Mouse (Mus musculus): ENCODE measurements at regions not wholly inside any gene's neighbourhood (a gene's known extent, or its start where the extent isn't known, plus 50 kb on each side); places are given as distances from the start of the nearest gene placed in this dataset.
A peak's percentile ranks its signal among the peaks of the same experiment; 100 is the strongest.

- intact Hi-C loops (cut with DNase I), result no loop called here
- DNase-seq, result no peak
Measured at GRCm38 (mm10) chr2:173993431-173993955, 82.6 kb upstream of the Stx16 start.

- DNase-seq, result no peak
- intact Hi-C loops (cut with DNase I), result no loop called here
Measured at GRCm38 (mm10) chr2:173994301-173995073, 81.6 kb upstream of the Stx16 start.

GRCm38 (mm10) chr2:174004666-174005065, 71.4 kb upstream of the Stx16 start:
- no peak for DNase-seq
- intact Hi-C loops (cut with DNase I), result no loop called here

GRCm38 (mm10) chr2:174007976-174008349, 68.1 kb upstream of the Stx16 start:
- DNase-seq, result no peak
- intact Hi-C loops (cut with DNase I), result no loop called here

- DNase-seq, result no peak
- intact Hi-C loops (cut with DNase I), result no loop called here
Measured at GRCm38 (mm10) chr2:174008350-174009218, 67.5 kb upstream of the Stx16 start.

GRCm38 (mm10) chr2:174010038-174010437, 66.1 kb upstream of the Stx16 start:
- intact Hi-C loops (cut with DNase I), result no loop called here
- no peak for DNase-seq

GRCm38 (mm10) chr2:174011399-174011798, 64.7 kb upstream of the Stx16 start:
- DNase-seq, result no peak

GRCm38 (mm10) chr2:174014361-174014760, 61.7 kb upstream of the Stx16 start:
- DNase-seq, result no peak
- intact Hi-C loops (cut with DNase I), result no loop called here

More at GRCm38 (mm10) chr2:174011399-174011798, 64.7 kb upstream of the Stx16 start:
- intact Hi-C loops (cut with DNase I), result no loop called here

- intact Hi-C loops (cut with DNase I), result no loop called here
- no peak for DNase-seq
Measured at GRCm38 (mm10) chr2:174015283-174015682, 60.8 kb upstream of the Stx16 start.

GRCm38 (mm10) chr2:174016068-174016467, 60.0 kb upstream of the Stx16 start:
- no peak for DNase-seq
- intact Hi-C loops (cut with DNase I), result no loop called here

- DNase-seq, result no peak
- intact Hi-C loops (cut with DNase I), result no loop called here
Measured at GRCm38 (mm10) chr2:174017042-174017441, 59.1 kb upstream of the Stx16 start.

- intact Hi-C loops (cut with DNase I), result no loop called here
- DNase-seq, result no peak
Measured at GRCm38 (mm10) chr2:174017596-174017995, 58.5 kb upstream of the Stx16 start.

GRCm38 (mm10) chr2:174018002-174018401, 58.1 kb upstream of the Stx16 start:
- intact Hi-C loops (cut with DNase I), result no loop called here
- DNase-seq, result no peak

GRCm38 (mm10) chr2:174018986-174019385, 57.1 kb upstream of the Stx16 start:
- intact Hi-C loops (cut with DNase I), result no loop called here
- no peak for DNase-seq

- intact Hi-C loops (cut with DNase I), result no loop called here
Measured at GRCm38 (mm10) chr2:174019970-174020369, 56.1 kb upstream of the Stx16 start.

GRCm38 (mm10) chr2:174020447-174020846, 55.7 kb upstream of the Stx16 start:
- intact Hi-C loops (cut with DNase I), result no loop called here
- no peak for DNase-seq

More at GRCm38 (mm10) chr2:174019970-174020369, 56.1 kb upstream of the Stx16 start:
- DNase-seq, result no peak

GRCm38 (mm10) chr2:174021538-174021937, 54.6 kb upstream of the Stx16 start:
- DNase-seq, result no peak
- intact Hi-C loops (cut with DNase I), result no loop called here

- intact Hi-C loops (cut with DNase I), result no loop called here
- peak in 1 of 2 experiments; percentile 16 for DNase-seq
Measured at GRCm38 (mm10) chr2:174022292-174022691, 53.8 kb upstream of the Stx16 start.

GRCm38 (mm10) chr2:174025181-174025870, 50.8 kb upstream of the Stx16 start:
- intact Hi-C loops (cut with DNase I), result no loop called here
- no peak for DNase-seq

All from heart, postnatal 36 days (tissue).